In genomic region chr13:42174827-42175420, GRCm38 (mm10) we compare ENCODE assay signal across 9 mouse cellular contexts.
A peak's percentile ranks its signal among the peaks of the same experiment; 100 is the strongest.
DNase-seq lines count a peak whose midpoint lies in the region; ATAC-seq and TF ChIP-seq lines count a peak whose summit lies in the region.
"Had no signal": no experiment of that assay in that cellular context is flagged by ENCODE, and none has a peak within 500 bp of the region (broad histone marks: within the 10 kb centered on the region; RNA-seq: fewer than 3 reads in every experiment).

No protein-coding gene starts in this region.

- no peaks in the 10 kb centered on the region for H3K27me3 ChIP-seq in limb, embryonic 14.5 days (ENCODE audit: control insufficient read depth, insufficient read depth, low read length)
- no peaks in the 10 kb centered on the region for H3K27me3 ChIP-seq in limb, embryonic 10.5 days (ENCODE audit: low read depth, poor library complexity, severe bottlenecking)
- no peaks in the 10 kb centered on the region for H3K27me3 ChIP-seq in embryonic facial prominence, embryonic 10.5 days (replicated peaks; ENCODE audit: low read depth, poor library complexity, severe bottlenecking)
- no peaks in the 10 kb centered on the region for H3K27me3 ChIP-seq in small intestine, adult 2 months (ENCODE audit: control insufficient read depth, insufficient read depth, low read length)
- H3K27me3 ChIP-seq: embryonic facial prominence, embryonic 15.5 days had no signal

- no peak overlapping the region for H3K4me3 ChIP-seq in limb, embryonic 14.5 days (replicated peaks; ENCODE audit: low read length)
- no peak overlapping the region for H3K4me3 ChIP-seq in limb, embryonic 10.5 days
- H3K4me3 ChIP-seq in embryonic facial prominence, embryonic 10.5 days: no peak overlapping the region
- no peak overlapping the region for H3K4me3 ChIP-seq in small intestine, adult 2 months (ENCODE audit: low read depth, low read length)
- H3K4me3 ChIP-seq: embryonic facial prominence, embryonic 15.5 days had no signal

- intact Hi-C loops in left cerebral cortex, postnatal 14 days (cut with DNase I): loop anchor here (2.0 to 10.0 kb wide), 2 partner anchors 70 to 410 kb away; no protein-coding TSS in a partner anchor

- 41% methylated on average over 3 of the region's 3 CpGs for WGBS in limb, embryonic 14.5 days
- WGBS in limb, embryonic 10.5 days: 37% methylated on average over 3 of the region's 3 CpGs
- 37% methylated on average over 3 of the region's 3 CpGs for WGBS in embryonic facial prominence, embryonic 10.5 days
- WGBS in small intestine, adult 2 months: 50% methylated on average over 3 of the region's 3 CpGs

- no peaks in the 10 kb centered on the region for H3K4me1 ChIP-seq in limb, embryonic 14.5 days (ENCODE audit: control insufficient read depth, insufficient read depth, low read length)
- no peaks in the 10 kb centered on the region for H3K4me1 ChIP-seq in limb, embryonic 10.5 days
- 0 out of 2 replicates have a peak, but pooled peaks cover 3% of the 10 kb centered on the region for H3K4me1 ChIP-seq in embryonic facial prominence, embryonic 10.5 days
- H3K4me1 ChIP-seq in small intestine, adult 2 months (ENCODE audit: control insufficient read depth, insufficient read depth, insufficient read length, low read length): no peaks in the 10 kb centered on the region
- H3K4me1 ChIP-seq: embryonic facial prominence, embryonic 15.5 days had no signal

- no peak overlapping the region for H3K4me2 ChIP-seq in limb, embryonic 14.5 days (replicated peaks; ENCODE audit: low read depth, low read length, severe bottlenecking)
- H3K4me2 ChIP-seq: embryonic facial prominence, embryonic 15.5 days had no signal

- peak; percentile 19 to 75 for DNase-seq in adrenal gland, adult (ENCODE audit: inconsistent age in 2 of 2, low spot score in 1 of 2)
- DNase-seq in adrenal gland, postnatal 4 days (ENCODE audit: low spot score in 2 of 2): no peak
- peak; percentile 45 for DNase-seq in limb, embryonic 14.5 days (ENCODE audit: low spot score)
- no peak for DNase-seq in limb, embryonic 10.5 days (ENCODE audit: low spot score)
- peak; percentile 30 for DNase-seq in embryonic facial prominence, embryonic 10.5 days (ENCODE audit: low spot score)
- peak; percentile 46 to 61 for DNase-seq in left cerebral cortex, postnatal 14 days (ENCODE audit: low spot score in 2 of 2)
- DNase-seq in natural killer cell, adult 2 months (ENCODE audit: low spot score in 2 of 2): no peak

- TF ChIP-seq POLR2A in limb, embryonic 14.5 days (IDR thresholded peaks at IDR 0.05; ENCODE audit: borderline replicate concordance, extremely low read depth, insufficient read depth, insufficient read length): no peak
- TF ChIP-seq POLR2A in small intestine, adult 2 months (IDR thresholded peaks at IDR 0.05; ENCODE audit: low read depth, low read length): no peak

- no peak overlapping the region for H3K27ac ChIP-seq in limb, embryonic 14.5 days (replicated peaks; ENCODE audit: low read depth, low read length)
- H3K27ac ChIP-seq in limb, embryonic 10.5 days: no peak overlapping the region
- no peak overlapping the region for H3K27ac ChIP-seq in embryonic facial prominence, embryonic 10.5 days (replicated peaks)
- H3K27ac ChIP-seq in small intestine, adult 2 months (ENCODE audit: insufficient read depth, low read depth, low read length): no peak overlapping the region
- H3K27ac ChIP-seq: embryonic facial prominence, embryonic 15.5 days had no signal

- H3K36me3 ChIP-seq in limb, embryonic 14.5 days (ENCODE audit: control insufficient read depth, insufficient read depth, low read length): peaks cover 25% of the 10 kb centered on the region
- peaks cover 35% of the 10 kb centered on the region for H3K36me3 ChIP-seq in limb, embryonic 10.5 days
- H3K36me3 ChIP-seq in embryonic facial prominence, embryonic 10.5 days (replicated peaks): peaks cover 36% of the 10 kb centered on the region
- peaks cover 27% of the 10 kb centered on the region for H3K36me3 ChIP-seq in small intestine, adult 2 months (ENCODE audit: control insufficient read depth, insufficient read depth, low read length)

- no peak for ATAC-seq in limb, embryonic 14.5 days (ENCODE audit: low FRiP score, low read depth)

- no peak overlapping the region for H3K9ac ChIP-seq in limb, embryonic 14.5 days (ENCODE audit: low read depth, low read length, severe bottlenecking)
- H3K9ac ChIP-seq: embryonic facial prominence, embryonic 15.5 days had no signal

- TF ChIP-seq CTCF in small intestine, adult 2 months (IDR thresholded peaks at IDR 0.05; ENCODE audit: extremely low read depth, insufficient read length, insufficient replicate concordance, low read depth, low read length): peak; percentile 53; the same call in 1 of the 2 replicates

- no peaks in the 10 kb centered on the region for H3K9me3 ChIP-seq in limb, embryonic 14.5 days (ENCODE audit: control insufficient read depth, low read length)
- H3K9me3 ChIP-seq in limb, embryonic 10.5 days (replicated peaks): no peaks in the 10 kb centered on the region
- no peaks in the 10 kb centered on the region for H3K9me3 ChIP-seq in embryonic facial prominence, embryonic 10.5 days
- H3K9me3 ChIP-seq: embryonic facial prominence, embryonic 15.5 days had no signal

Comparison
In these comparisons a context has a peak if more than half of its experiments do, and no peak if none do; other contexts are left out.
1. DNase-seq: peak in adrenal gland, adult (2 of 2), limb, embryonic 14.5 days (single experiment), embryonic facial prominence, embryonic 10.5 days (single experiment) and left cerebral cortex, postnatal 14 days (2 of 2); none in adrenal gland, postnatal 4 days (0 of 2), limb, embryonic 10.5 days (single experiment) and natural killer cell, adult 2 months (0 of 2).